Mouse (Mus musculus) lung, adult 18-20 months (tissue): Measurements from ENCODE around the gene Rasgrp2.
A peak's percentile ranks its signal among the peaks of the same experiment; 100 is the strongest.

Experiments used
- DNase-seq, 2 experiments: peaks; one replicate each; pipeline ENCODE4 v3.0.0; 2022; ENCODE audit warnings: mixed read lengths in 2 of 2

Gene Rasgrp2

GRCm38 (mm10) chr19:6383470-6383869 is 15.7 kb upstream of the Rasgrp2 start:
- DNase-seq, result no peak

GRCm38 (mm10) chr19:6384128-6384527 is 15.0 kb upstream of the Rasgrp2 start, which contains the start of gene Pygm:
TSS of gene Pygm (plus strand) at chr19:6384399.
- peak; percentile 71 to 73 for DNase-seq

- no peak for DNase-seq
These were observed 14.2 kb upstream of the Rasgrp2 start for GRCm38 (mm10) chr19:6384954-6385353.

DNA sequence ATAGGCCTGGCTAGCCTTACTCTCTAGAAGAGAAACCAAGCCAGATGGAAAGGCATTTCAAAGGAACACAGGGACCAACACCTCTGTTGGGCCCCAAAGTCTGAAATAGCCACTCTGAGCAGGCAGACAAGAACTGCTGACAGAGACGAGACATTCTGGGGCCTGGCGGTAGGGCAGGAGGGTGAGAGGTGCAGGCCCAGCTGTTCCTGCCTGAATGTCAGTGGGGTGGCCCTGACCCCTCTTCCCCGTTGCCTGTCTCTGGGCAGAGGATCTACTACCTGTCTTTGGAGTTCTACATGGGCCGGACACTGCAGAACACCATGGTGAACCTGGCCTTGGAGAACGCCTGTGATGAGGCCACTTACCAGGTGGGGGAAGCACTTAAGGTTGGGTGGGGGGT is 13.7 kb upstream of the Rasgrp2 start:
- no peak for DNase-seq

- no peak for DNase-seq
These were observed 13.3 kb upstream of the Rasgrp2 start for GRCm38 (mm10) chr19:6385821-6386220.

DNA sequence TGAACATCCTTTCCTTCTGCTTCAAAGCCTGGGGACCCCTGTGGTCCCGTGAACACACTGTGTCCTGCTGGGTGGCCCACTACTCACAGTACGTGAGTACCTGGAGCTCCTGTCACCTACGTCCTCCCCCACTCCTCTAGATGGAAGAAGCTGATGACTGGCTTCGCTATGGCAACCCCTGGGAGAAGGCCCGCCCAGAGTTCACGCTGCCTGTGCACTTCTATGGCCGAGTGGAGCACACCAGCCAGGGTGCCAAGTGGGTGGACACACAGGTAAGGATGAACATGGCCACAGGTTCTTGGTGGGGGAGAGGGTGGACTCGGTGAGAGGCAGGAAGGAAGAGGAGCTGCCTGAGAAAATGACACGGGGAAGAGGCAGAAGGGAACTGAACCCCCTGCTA is 12.9 kb upstream of the Rasgrp2 start:
- DNase-seq, result no peak

DNA sequence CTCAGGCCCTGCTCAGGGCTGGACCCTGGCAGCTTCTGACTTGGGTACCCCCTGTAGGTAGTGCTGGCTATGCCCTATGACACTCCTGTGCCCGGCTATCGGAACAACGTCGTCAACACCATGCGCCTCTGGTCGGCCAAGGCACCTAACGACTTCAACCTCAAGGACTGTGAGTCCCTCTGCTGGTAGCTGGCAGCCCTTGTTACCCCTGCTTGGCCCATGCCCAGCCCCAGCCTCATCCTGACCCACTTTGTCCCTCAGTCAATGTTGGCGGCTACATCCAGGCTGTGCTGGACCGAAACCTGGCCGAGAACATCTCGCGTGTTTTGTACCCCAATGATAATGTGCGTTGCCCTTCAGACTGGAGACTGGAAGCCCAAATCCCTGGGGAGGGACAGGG is 11.1 kb upstream of the Rasgrp2 start:
- DNase-seq, result no peak

- DNase-seq, result peak; percentile 45 to 50
These were observed 9.3 kb upstream of the Rasgrp2 start for GRCm38 (mm10) chr19:6389803-6390202.

DNA sequence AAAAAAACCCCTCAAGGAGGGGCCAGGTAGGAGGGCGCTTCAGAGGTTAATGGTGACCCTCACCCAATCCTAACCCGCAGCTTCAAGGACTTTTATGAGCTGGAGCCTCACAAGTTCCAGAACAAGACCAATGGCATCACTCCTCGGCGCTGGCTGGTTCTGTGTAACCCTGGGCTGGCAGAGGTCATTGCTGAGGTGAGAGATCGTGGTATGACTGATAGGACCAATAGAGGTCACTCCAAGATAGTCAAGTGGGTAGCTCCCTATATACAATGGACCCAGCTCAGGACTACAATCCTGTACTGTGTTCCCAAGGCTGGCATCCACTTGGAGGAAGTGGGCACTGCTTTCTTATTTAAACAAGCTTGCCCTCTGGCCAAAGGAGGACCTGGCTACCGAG is 8.9 kb upstream of the Rasgrp2 start:
- DNase-seq, result no peak

GRCm38 (mm10) chr19:6392743-6393393 is 6.3 kb upstream of the Rasgrp2 start:
- no peak for DNase-seq

DNA sequence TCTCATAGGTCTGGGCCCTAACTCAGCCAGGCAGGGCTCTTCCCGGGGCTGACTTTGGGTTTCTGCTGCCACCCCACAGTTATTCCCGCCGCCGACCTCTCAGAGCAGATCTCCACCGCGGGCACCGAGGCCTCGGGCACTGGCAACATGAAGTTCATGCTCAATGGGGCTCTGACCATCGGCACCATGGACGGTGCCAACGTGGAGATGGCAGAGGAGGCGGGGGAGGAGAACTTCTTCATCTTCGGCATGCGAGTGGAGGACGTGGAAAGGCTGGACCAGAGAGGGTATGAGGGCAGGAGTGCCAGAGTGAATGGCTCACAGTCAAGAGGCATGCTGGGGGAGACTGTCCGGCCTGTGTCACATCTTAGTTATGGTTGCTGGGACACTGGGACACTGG is 5.5 kb upstream of the Rasgrp2 start:
- DNase-seq, result no peak

GRCm38 (mm10) chr19:6396237-6396636 is 2.9 kb upstream of the Rasgrp2 start:
- no peak for DNase-seq

DNA sequence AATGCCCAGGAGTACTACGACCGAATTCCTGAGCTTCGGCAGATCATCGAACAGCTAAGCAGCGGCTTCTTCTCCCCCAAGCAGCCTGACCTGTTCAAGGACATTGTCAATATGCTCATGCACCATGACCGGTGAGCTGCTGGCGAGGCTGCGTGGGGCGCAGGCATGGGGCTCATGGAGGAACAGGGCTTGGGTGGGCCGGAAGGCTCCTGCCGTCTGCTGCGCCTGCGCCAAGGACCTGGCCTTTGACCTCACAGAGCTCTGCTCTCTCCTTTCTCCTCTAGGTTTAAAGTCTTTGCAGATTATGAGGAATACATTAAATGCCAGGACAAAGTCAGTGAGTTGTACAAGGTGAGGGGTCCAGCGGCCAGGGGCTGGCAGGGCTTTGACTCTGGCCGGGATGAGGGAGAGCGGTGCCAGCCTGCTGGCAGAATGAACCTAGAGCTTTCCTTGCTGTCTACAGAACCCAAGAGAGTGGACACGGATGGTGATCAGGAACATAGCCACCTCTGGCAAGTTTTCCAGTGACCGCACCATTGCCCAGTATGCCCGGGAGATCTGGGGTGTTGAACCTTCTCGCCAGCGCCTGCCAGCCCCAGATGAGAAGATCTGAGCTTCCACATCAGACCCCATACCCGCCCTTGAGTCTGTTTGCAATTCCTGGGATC is 1.4 kb upstream of the Rasgrp2 start:
- no peak for DNase-seq

- peak; percentile 88 to 93 for DNase-seq
These were observed 474 bp upstream of the Rasgrp2 start for GRCm38 (mm10) chr19:6398447-6399284.

DNA sequence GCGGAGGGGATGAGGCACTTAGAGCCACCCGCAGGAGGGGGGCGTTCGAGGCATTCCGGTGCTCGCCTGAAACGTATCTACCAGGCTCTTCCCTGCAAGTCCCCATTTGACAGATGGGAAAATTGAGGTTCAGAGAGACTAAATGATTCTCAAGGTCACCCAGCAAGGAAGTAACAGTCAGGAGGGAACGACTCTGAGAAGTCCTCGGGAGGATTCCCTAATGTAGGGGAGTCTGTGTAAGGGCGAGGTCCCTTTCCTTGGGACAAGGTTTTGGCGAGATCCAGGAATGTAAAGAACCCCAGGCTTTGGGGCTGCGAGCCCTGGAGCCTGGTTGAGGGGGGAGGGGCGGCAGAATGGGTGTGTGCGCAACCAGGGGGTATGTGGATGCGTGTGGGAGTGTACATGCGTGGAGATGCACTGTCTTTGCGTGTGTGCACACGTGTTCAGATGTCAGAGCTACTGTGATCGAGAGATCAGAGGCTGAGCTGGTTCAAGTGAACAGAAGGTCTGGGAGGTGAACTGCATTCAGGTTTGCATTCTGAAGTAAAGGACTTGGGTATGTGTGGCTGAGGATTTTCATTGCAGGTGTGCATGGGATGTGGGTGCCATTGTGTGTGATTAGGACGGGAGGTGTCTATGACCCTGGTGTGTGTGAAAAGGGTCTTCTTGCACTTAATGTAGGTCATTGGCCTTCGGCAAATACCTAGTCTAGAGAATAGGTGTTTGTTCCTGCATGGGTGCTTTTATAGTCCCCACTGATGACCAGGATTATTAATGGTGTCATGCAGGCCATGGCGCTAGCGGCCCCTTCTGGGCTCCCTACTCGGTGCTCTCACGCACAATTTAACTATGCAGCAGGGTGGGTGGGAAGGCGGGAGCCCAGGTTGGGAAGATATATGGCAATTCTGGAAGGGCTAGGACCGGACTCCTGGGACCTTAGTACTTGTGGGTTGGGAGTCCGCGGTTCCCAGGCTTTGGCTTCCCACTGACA is 1.3 kb downstream of the Rasgrp2 start:
- no peak for DNase-seq

GRCm38 (mm10) chr19:6401131-6401815 is 2.1 kb downstream of the Rasgrp2 start:
- peak; percentile 86 to 92 for DNase-seq

DNA sequence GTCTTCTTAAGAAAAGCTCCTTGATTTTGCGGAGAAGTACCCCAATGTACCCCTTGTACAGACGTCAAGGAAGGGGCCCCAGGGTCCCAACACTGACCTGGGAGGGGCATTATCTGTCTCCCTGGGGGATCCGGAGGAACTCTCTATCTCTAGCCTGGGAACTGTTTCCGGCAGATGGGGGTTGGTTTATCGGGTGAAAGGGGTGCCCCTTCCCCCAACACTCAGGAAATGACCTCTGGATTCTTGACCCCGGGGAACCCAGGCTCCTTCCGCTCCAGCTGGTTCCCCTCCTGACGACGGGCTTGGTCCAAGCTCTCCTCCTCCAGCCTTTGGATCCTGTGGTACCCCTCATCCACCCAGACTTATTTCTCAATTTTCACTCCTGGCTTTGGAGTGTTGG is 2.8 kb downstream of the Rasgrp2 start:
- DNase-seq, result peak; percentile 51 to 61

DNA sequence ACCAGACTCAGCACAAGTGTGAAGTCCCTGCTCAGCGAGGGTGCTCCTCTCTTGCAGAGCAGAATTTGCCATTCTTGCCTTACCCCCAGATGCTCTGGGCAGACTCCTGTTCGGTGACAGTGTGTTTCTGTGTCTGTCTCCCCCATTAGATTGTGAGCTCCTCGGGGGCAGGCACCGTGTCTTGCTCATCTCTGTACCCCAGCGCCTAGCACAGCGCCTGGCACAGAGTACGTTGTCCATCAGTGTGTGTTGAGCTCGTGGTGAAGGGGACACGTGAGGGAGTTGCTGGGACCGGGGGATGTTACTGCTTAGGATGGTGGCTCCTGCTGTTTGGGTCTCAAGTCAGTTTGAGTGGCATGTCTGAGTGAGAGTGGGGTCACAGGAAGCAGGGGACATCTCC is 4.7 kb downstream of the Rasgrp2 start:
- no peak for DNase-seq

DNA sequence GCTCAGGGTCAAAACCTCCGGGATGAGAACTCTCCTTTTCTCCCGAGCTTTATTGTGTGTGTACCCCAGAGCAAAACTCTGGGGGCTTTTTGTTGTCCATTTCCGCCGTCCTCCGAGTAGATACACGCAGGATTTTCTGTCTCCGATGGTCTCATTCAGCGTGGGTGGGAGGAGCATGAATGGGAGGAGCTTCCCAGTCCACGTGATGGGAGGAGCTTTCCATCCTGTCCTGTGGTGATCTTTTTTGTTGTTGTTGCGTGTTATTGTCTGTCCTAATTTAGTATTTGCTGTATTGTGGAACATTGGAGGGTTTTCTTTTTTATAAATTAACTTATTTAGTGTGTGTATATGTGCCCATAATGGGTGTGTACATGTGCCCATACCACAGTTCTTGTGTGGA is 6.3 kb downstream of the Rasgrp2 start:
- DNase-seq, result no peak

GRCm38 (mm10) chr19:6407109-6407508 is 8.0 kb downstream of the Rasgrp2 start:
- DNase-seq, result no peak

- DNase-seq, result no peak
These were observed 8.8 kb downstream of the Rasgrp2 start for GRCm38 (mm10) chr19:6407816-6408510.
